Mouse (Mus musculus): ENCODE measurements around the gene A630089N07Rik.

- TF ChIP-seq POLR2A (IDR thresholded peaks at IDR 0.05; ENCODE audit: control insufficient read depth, low read depth, low read length) (no peak), CTCF (IDR thresholded peaks at IDR 0.05; ENCODE audit: control insufficient read depth, insufficient read depth, insufficient replicate concordance, low read depth, low read length) (no peak)
These were observed 120.7 kb downstream of the A630089N07Rik start for GRCm38 (mm10) chr16:97961381-97962150.

Measured in testis, adult 2 months (tissue).